ENCODE assay signal across 21 mouse cellular contexts in genomic region chr5:73880936-73881335, GRCm38 (mm10).
DNase-seq lines count a peak whose midpoint lies in the region; ATAC-seq lines count a peak whose summit lies in the region.
"Had no signal": no experiment of that assay in that cellular context is flagged by ENCODE, and none has a peak within 500 bp of the region (broad histone marks: within the 10 kb centered on the region; RNA-seq: fewer than 3 reads in every experiment).

No protein-coding gene starts in this region.

- H3K4me1 ChIP-seq in forebrain, embryonic 10.5 days = 0 out of 2 replicates have a peak, but pooled peaks cover 5% of the 10 kb centered on the region
- H3K4me1 ChIP-seq in forebrain, embryonic 13.5 days = peaks cover under 1% of the 10 kb centered on the region
- H3K4me1 ChIP-seq in kidney, embryonic 15.5 days = 0 out of 2 replicates have a peak, but pooled peaks cover 6% of the 10 kb centered on the region
- H3K4me1 ChIP-seq: hindbrain, embryonic 15.5 days; liver, embryonic 13.5 days had no signal

- H3K9me3 ChIP-seq in forebrain, embryonic 10.5 days = no peaks in the 10 kb centered on the region
- H3K9me3 ChIP-seq in forebrain, embryonic 13.5 days (replicated peaks) = no peaks in the 10 kb centered on the region
- H3K9me3 ChIP-seq in kidney, embryonic 15.5 days (replicated peaks) = no peaks in the 10 kb centered on the region
- H3K9me3 ChIP-seq: hindbrain, embryonic 15.5 days; liver, embryonic 13.5 days; neural tube, embryonic 13.5 days had no signal

- H3K36me3 ChIP-seq in forebrain, embryonic 10.5 days (replicated peaks) = no peaks in the 10 kb centered on the region
- no peaks in the 10 kb centered on the region for H3K36me3 ChIP-seq in forebrain, embryonic 13.5 days (ENCODE audit: poor library complexity, severe bottlenecking)
- H3K36me3 ChIP-seq in kidney, embryonic 15.5 days = no peaks in the 10 kb centered on the region
- H3K36me3 ChIP-seq: hindbrain, embryonic 15.5 days; liver, embryonic 13.5 days; neural tube, embryonic 13.5 days had no signal

- H3K27ac ChIP-seq in forebrain, embryonic 10.5 days = peak overlapping the region; percentile 30; the same call in 1 of the 2 replicates
- H3K27ac ChIP-seq in forebrain, embryonic 13.5 days = no peak overlapping the region
- peak overlapping the region; percentile 41; the same call in 1 of the 2 replicates for H3K27ac ChIP-seq in kidney, embryonic 15.5 days
- H3K27ac ChIP-seq: hindbrain, embryonic 15.5 days; liver, embryonic 13.5 days; macrophage; neural tube, embryonic 13.5 days; stomach, postnatal 0 days had no signal

- H3K4me2 ChIP-seq in forebrain, embryonic 13.5 days = no peak overlapping the region
- H3K4me2 ChIP-seq in kidney, embryonic 15.5 days = no peak overlapping the region
- H3K4me2 ChIP-seq: hindbrain, embryonic 15.5 days; liver, embryonic 13.5 days; midbrain, embryonic 11.5 days; neural tube, embryonic 13.5 days had no signal

- H3K4me3 ChIP-seq in forebrain, embryonic 10.5 days = no peak overlapping the region
- no peak overlapping the region for H3K4me3 ChIP-seq in forebrain, embryonic 13.5 days
- H3K4me3 ChIP-seq in kidney, embryonic 15.5 days (replicated peaks) = no peak overlapping the region
- H3K4me3 ChIP-seq: hindbrain, embryonic 15.5 days; liver, embryonic 13.5 days; neural tube, embryonic 13.5 days had no signal

- no peak for DNase-seq in forebrain, embryonic 10.5 days (ENCODE audit: extremely low spot score, low spot score)
- DNase-seq in kidney, adult 18-20 months = no peak
- DNase-seq in ovary, adult 18-20 months (ENCODE audit: low spot score) = peak; percentile 12
- no peak for DNase-seq in ovary, postnatal 14 days (ENCODE audit: low spot score)
- no peak for DNase-seq in cerebellum, adult 18-20 months
- no peak for DNase-seq in B cell, adult 2 months
- DNase-seq: cerebellum, postnatal 14 days; heart, postnatal 14 days; layer of hippocampus, postnatal 36 days; liver, embryonic 13.5 days; thymus, postnatal 25 days had no signal

- no peak for ATAC-seq in forebrain, embryonic 13.5 days
- no peak for ATAC-seq in kidney, embryonic 15.5 days (replicated peaks; ENCODE audit: low FRiP score)
- ATAC-seq: forebrain, embryonic 16.5 days; intestine, embryonic 16.5 days had no signal

- H3K27me3 ChIP-seq in forebrain, embryonic 10.5 days (ENCODE audit: poor library complexity, severe bottlenecking) = no peaks in the 10 kb centered on the region
- H3K27me3 ChIP-seq in forebrain, embryonic 13.5 days = no peaks in the 10 kb centered on the region
- H3K27me3 ChIP-seq in kidney, embryonic 15.5 days = no peaks in the 10 kb centered on the region
- H3K27me3 ChIP-seq: CH12.LX; hindbrain, embryonic 15.5 days; liver, embryonic 13.5 days; neural tube, embryonic 13.5 days had no signal

- WGBS in forebrain, embryonic 10.5 days = 76% methylated on average over 3 of the region's 3 CpGs
- WGBS in forebrain, embryonic 13.5 days = 89% methylated on average over 3 of the region's 3 CpGs
- 71% methylated on average over 3 of the region's 3 CpGs for WGBS in kidney, embryonic 15.5 days

- H3K9ac ChIP-seq in forebrain, embryonic 13.5 days = no peak overlapping the region
- H3K9ac ChIP-seq in kidney, embryonic 15.5 days = no peak overlapping the region
- H3K9ac ChIP-seq: hindbrain, embryonic 15.5 days; liver, embryonic 13.5 days; neural tube, embryonic 13.5 days had no signal
